Mouse (Mus musculus) stomach, postnatal 0 days (tissue): ENCODE results near the gene Shc2.

Experiments
- CTCF ChIP-seq: IDR thresholded peaks from 2 replicates; pipeline ENCODE4 v1.5.1; 2016; ENCODE audit warnings: antibody characterized with exemption, low read depth, mild to moderate bottlenecking, moderate library complexity
- EP300 ChIP-seq: optimal IDR thresholded peaks from 2 replicates; pipeline ENCODE3; 2016; ENCODE audit warnings: antibody characterized with exemption

DNA sequence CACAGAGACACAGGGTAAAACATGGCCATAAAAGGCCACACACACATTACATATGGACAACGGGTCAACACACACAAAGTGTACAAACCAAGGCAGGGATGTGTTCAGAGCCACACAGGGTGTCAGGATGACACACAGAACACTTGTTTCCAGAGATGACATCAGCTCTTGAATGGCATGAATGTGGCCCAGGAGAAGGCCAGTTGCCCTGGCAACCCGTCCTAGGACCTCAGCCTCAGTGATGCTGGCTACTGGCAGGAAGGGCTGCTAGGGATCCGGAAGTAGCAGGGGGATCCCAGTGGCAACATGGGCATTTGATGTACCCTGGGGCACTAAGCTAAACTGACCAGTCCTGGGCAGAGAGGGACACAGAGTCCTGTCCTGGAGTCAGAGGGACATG is 28.4 kb downstream of the Shc2 start:
- TF ChIP-seq CTCF (no peak), EP300 (no peak)
